Mouse (Mus musculus) adrenal gland, postnatal 36 days (tissue): Measurements from ENCODE around the gene Atg3. TPM values are rescaled to one million over a fixed set of nuclear protein-coding genes. Genes with fewer than 3 reads are reported as not detected.
A peak's percentile ranks its signal among the peaks of the same experiment; 100 is the strongest.

Experiments used
- DNase-seq, 2 experiments: peaks; one replicate each; pipeline ENCODE4 v3.0.0; 2021; ENCODE audit warnings: mixed read lengths in 1 of 2
- long read RNA-seq, 2 experiments: library from polyadenylated mRNA; stranded (forward); transcript quantifications; one replicate each; pipeline ENCODE4 v2.0.0; 2021; ENCODE audit warnings: borderline sequencing depth in 2 of 2
- total RNA-seq, 2 experiments: library from RNA; stranded (reverse); gene quantifications; 2 replicates each; pipeline ENCODE4 v1.2.3; 2021

The Atg3 gene
- total RNA-seq: 10 to 100 TPM; 53.2 to 62.6 TPM
- long read RNA-seq, experiment 1, transcript Atg3-201 (12 exons, 2,057 nt): major isoform, 167 of 195 reads
- long read RNA-seq, experiment 1, partial matches to known transcripts: 22 of 195 reads
- long read RNA-seq, experiment 1, other reads (novel, unspliced or antisense): 6 of 195 reads
- long read RNA-seq, experiment 2, transcript Atg3-201 (12 exons, 2,057 nt): major isoform, 47 of 53 reads
- long read RNA-seq, experiment 2, partial matches to known transcripts: 3 of 53 reads
- long read RNA-seq, experiment 2, other reads (novel, unspliced or antisense): 3 of 53 reads

GRCm38 (mm10) chr16:45158522-45159388 lies at the start of gene Atg3, which contains the start of gene Slc35a5:
TSS of gene Atg3 (plus strand) at chr16:45158785.
TSS of gene Slc35a5 (minus strand) at chr16:45158706.
- peak; percentile 97 to 98 for DNase-seq

GRCm38 (mm10) chr16:45110498-45110897 lies 48.1 kb upstream of the Atg3 start:
- peak; percentile 70 to 77 for DNase-seq

- DNase-seq: no peak
These were observed 41.4 kb upstream of the Atg3 start for GRCm38 (mm10) chr16:45117200-45117599.

DNA sequence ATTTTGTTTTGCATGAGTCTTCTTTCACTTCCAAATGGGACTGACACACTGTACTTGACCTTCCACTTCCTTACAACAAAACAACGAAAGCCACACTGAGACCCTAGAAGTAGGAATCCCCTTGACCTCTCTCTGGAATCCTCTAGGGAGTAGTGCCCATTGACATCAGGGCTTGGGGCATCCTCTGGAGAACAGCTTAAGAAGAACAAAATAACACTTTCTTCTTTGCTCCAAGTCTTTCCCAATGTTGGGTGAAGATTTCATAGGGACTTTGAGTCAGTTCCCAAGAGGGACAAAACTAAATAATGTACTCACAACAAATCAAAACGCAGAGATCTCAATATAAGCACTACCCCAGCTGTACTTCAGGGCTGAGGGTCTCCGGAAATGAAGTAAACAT lies 39.8 kb upstream of the Atg3 start:
- no peak for DNase-seq

DNA sequence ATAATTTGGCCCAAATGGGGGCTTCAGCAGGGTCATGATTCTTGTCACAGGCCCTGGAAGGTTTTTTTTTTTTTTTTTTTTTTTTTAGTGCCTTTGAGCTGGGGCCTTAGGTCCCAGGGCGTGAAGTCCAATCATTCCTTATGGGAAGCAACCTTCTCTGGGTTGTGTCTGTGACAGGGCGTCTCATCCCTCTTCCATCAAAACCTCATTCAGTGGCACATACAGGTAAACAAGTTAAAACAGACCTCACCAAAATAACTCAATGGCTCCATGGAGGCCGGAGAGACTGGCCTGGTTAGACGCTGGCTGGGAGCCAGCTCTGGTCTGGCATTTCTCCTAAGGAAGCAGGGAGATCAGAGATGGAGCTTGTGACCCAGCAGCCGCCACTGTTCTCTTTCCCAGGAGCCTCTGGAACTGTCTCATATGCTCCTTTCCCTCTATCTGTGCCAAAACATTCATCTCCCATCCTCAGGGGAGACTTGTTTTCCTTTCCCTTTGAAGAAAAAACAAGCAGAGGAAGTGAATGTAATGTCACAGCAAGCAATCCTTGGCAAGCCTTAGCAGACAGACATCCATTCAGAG lies 37.6 kb upstream of the Atg3 start:
- peak; percentile 77 for DNase-seq

DNA sequence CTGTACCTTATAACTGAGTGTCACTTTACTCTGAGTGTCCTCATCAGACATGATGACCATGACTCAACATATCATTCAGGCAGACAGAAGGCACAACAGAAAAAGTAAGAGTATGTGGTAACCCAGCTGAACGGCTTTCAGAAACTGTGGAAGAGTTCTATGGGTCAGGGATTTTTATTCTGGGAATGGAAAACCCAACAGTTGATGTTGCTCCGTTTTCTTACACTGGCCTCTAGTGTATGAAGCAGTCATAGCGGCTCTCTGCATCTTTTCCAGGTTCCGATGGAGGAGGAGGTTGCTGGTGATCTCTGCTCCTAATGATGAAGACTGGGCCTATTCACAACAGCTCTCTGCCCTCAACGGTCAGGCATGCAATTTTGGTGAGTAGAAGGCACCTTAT lies 36.0 kb upstream of the Atg3 start:
- peak; percentile 9 to 24 for DNase-seq

GRCm38 (mm10) chr16:45124230-45125203 lies 34.1 kb upstream of the Atg3 start:
- peak; percentile 19 to 32 for DNase-seq

- DNase-seq: no peak
These were observed 30.5 kb upstream of the Atg3 start for GRCm38 (mm10) chr16:45127936-45128710.

DNA sequence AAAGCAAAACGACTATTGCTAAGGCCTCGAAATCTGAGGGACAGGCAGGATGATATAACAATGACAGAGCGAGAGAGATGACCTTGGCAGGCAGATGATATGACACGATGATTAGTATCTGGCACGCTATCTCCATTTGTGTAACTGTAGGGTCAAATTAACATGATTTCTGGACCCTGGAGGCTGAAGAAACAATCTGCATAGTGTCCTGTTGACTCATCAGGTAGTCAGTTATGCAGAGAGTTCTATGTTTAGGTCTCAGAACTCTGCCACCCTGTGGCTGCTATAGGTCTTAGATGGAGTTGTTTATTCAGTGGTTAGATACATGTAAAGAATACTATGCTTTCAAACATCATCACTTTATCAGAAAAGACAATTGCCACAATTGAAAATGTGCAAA lies 16.9 kb upstream of the Atg3 start:
- peak; percentile 20 to 32 for DNase-seq

DNA sequence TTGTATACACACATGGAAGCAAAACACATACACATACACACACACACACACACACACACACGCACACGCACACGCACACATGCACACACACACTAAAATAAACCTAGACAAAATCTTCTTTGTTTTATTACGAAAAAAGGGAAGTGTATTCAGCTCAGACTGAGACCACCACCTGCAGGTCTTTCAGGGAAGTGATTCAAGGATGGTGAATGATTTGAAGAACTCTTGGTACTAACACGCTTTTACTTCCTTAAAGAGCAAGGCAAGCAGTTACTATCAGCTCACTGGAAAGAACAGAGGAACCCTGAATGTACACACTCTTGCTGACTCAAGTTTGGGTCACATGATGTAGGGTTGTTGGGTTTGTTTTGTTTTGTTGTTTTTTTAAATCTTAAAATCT lies 16.0 kb upstream of the Atg3 start:
- DNase-seq: no peak

GRCm38 (mm10) chr16:45145119-45145518 lies 13.5 kb upstream of the Atg3 start:
- no peak for DNase-seq

GRCm38 (mm10) chr16:45148488-45149082 lies 10.0 kb upstream of the Atg3 start:
- no peak for DNase-seq

- no peak for DNase-seq
These were observed 3.8 kb upstream of the Atg3 start for GRCm38 (mm10) chr16:45154741-45155250.

DNA sequence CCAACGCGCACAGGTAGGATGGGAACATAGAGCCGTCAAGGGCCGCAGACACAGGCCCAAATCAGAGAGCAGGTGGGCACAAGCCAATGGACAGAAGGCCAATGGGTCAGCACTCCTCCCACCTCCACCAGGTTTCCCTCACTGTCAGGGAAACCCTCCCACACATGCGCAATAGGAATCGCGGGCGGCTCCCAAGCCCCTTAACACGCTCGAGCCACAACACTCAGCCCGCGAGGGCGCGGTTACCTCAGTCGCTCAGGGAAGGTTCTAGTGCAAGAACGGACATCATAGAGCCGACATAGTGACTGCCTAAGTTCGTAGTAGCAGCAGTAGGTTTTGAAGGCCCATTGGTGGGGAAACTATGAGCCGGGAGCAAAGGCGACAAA lies 456 bp upstream of the Atg3 start:
- DNase-seq: peak; percentile 80 to 81

DNA sequence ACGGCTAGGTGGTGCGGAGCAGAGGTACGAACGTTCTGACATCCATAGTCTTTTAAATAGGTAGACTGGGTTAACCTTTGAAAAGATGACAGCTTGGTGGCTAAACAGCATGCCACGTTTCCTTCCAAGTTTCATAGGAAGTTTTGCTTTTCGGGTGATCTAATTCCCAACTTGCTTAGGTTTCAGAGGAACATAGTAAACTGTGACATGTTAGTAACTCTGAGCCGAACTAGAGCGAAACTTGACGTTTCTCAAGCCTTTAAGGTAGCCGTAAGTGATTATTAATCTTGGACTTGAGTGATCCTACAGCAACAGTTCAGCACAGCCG lies 768 bp downstream of the Atg3 start:
- no peak for DNase-seq

GRCm38 (mm10) chr16:45178552-45178951 lies 20.0 kb downstream of the Atg3 start:
- DNase-seq: no peak

DNA sequence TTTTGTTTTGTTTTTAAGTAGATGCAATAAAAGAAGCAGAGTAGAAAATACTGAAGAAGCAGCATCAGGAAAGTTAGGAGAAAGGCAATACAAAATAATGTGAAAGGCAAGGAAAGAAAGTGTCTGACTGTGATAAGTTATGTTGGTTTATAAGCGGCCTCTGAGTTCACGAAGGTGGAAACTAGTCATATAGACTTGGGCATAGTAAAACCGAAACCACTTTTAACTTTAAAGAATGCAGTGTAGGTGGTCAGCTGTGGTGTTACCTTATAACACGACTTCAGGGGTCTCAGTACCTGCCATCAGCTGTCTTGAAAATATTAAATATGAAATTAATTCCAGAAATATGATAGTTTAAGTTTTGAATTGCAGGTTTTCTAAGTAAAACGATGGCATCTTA lies 23.2 kb downstream of the Atg3 start:
- DNase-seq: no peak

DNA sequence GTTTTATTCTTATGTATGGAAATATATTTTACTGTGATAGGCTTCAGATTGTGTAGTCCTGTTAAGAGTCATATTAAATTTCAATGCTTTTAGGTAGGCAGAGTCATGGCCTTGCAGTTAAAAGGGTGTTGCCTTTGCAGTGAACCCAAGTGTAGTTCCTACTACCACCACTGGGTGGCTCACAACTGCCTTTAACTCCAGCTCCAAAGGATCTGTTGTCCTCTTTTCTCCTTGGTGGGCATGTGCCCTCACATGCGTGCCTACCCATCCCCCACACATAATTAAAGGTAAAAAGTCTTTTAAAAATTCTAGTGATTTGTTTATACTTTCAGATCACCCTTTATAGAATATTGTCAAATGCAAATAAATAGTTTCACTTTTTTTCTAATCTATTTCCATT lies 34.0 kb downstream of the Atg3 start:
- peak; percentile 73 to 81 for DNase-seq

DNA sequence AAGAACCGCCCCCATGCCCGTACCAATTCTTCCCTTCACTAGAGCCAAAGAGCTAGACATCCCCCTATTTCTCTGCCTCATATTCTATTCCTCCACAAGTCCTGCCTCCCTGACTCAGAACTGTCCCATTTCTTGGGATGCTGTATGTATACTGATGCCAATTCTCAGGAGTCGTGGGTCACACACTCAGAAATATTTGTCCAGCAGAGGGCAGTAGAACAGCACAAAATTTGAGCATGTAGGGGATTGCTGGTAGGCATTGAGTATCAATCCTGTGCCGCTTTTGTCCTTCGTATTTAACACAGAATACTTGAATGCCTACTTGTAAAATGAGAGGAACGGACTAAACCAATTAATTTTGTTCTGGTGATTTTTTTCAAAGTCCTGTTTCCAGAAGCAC lies 38.2 kb downstream of the Atg3 start:
- peak; percentile 38 to 74 for DNase-seq

DNA sequence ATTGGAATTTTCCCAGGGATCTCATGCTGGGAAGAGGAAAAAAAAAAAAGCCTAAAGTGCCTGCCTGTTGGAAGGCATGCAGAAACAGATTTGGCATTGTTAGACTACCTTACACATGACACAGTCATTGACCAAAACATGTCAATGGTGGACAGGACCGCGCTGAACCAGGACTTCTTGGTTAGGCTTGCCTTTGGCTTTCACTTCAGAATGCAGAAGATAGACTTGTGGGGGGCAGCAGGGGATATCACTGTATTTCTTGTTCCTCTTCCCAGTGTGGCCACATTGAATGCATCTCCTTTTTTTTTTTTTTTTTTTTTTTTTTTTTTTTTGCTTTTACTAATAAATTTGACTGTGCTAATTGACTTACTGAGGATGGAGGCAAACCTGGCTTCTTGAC lies 42.8 kb downstream of the Atg3 start:
- DNase-seq: no peak

- DNase-seq: no peak
These were observed 45.9 kb downstream of the Atg3 start for GRCm38 (mm10) chr16:45204438-45204837.
